Mouse (Mus musculus) cerebellum, postnatal 36 days (tissue): Measurements from ENCODE around the gene Slc35f3.
"Not testable (repeated sequence)": the region's sequence is repeated elsewhere in the genome, so short reads cannot be mapped to it uniquely, and the experiment has no call there.

Experiments used
- DNase-seq, 2 experiments: peaks; one replicate each; pipeline ENCODE4 v3.0.0; 2021 to 2022; ENCODE audit warnings: mixed read lengths in 2 of 2

The Slc35f3 gene

DNA sequence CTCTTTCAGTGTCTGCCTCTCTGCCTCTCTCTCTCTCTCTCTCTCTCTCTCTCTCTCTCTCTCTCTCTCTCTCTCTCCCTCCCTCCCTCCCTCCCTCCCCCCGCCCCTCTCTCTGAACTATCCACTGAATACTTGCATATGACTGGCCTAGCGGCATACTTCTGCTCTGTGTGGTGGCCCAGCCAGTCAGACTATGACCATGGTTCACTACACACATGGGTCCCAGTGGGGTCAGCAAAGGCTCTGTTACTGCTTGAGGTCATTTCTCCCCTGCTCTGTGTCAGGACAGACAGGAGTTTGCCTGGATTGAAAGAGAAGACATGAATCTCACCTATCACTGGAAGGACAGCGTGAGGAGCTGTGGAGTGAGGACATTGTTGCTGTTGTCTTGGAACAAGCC is 40.5 kb downstream of the Slc35f3 start:
- DNase-seq, result no peak

DNA sequence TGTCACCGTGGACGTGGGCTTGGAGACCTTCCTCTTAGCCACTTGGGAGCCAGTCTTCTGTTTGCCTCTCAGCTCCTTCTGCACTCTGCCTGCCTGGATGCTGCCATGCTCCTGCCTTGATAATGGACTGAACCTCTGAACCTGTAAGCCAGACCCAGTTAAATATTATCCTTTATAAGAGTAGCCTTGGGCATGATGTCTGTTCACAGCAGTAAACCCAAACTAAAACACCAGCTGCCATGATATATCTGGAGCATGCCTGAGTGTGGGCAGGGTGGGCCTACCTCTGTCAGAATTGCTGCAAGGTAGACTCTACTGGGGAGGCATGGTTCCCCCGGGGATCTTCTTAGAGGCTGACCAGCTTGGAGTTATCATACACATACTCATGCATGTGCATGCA is 41.0 kb downstream of the Slc35f3 start:
- DNase-seq, result no peak

DNA sequence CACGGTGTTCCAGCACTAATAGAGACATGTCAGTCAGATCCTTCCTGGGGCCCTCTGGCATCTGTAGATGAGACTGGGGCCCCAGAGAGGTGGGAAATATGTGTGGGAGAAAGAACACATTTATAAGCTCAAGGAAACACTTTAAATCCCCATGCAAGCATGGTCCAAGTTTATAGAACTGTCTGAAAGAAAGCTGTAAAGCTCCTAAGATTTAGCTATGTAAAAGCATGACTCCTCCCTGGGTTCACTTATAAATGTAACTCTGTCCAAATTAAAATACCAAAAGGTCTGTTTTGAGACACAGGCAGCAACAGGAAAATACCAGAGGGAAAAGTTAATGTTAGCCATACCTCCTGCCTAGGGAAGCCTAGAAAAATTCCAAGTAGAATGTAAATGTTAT is 42.8 kb downstream of the Slc35f3 start:
- DNase-seq, result no peak

DNA sequence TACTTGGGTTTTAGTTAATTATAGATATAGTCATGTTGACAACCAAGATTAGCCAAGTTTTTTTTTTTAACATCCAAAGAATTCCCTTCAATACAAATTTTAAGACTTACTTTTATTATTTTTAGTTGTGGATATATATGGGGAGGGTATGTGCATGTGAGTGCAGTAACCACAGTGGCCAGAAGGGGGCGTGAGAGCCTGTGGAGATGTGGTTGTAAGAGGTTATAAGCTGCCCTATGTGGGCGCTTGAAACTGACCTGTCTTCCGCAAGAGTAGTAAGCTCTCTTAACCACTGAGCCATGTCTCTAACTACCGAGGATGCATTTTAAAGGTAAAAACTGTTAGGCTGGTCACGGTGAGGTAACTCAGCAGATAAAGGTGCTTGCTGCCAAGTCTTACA is 45.1 kb downstream of the Slc35f3 start:
- no peak for DNase-seq

DNA sequence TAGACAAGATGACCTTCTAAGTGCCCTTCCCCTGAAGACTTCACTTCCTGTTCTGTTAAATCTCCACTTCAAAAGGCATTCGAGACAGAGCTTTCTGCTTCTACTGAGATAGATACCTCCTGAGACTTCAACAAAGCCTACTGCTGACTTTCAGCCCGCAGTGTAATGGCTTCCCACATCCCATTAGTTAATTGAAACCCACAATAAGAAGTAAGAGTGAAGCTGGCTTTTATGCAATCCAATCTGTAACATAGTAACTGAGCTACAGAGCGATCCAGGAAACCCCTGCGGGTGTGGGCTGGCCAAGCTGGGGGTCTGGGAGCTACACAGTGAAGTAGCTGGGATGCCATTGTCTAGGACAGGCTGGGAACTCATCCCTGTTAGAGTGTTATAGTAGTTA is 46.7 kb downstream of the Slc35f3 start:
- DNase-seq, result no peak

DNA sequence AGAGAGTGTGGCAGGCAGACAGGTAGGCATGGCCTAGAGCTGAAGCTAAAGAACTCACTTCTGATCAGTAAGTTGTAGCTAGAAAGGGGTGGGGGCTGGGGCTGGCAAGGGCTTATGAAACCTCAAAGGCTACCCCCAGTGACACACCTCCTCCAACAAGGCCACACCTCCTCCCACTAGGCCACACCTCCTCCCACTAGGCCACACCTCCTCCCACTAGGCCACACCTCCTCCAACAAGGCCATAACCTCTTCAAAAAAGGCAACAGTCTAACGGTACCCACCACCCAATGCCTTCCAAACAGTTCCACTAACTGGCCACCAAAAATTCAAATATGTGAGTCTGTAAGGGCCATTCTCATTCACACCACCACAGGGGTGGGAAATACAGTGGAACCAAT is 54.9 kb downstream of the Slc35f3 start:
- no peak for DNase-seq

DNA sequence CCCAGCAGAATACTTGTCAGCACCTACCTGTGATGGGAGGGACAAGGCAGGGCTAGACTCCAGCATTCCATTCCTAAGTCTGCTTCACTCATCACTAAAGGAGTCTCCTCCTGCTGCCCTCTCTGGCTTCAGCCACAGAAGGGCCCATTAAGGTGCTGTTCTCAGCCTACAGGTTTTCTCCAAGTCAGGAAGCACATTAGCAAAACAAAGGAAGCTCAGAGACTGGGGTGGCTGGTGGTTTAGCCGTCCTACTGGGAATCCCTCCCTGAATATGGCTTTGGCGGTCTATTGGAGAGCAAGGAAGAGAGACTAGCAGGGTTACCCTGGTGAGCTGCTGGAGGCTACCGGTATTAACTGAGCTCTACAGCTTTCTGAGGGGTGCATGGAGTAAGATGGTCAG is 59.6 kb downstream of the Slc35f3 start:
- DNase-seq, result no peak

DNA sequence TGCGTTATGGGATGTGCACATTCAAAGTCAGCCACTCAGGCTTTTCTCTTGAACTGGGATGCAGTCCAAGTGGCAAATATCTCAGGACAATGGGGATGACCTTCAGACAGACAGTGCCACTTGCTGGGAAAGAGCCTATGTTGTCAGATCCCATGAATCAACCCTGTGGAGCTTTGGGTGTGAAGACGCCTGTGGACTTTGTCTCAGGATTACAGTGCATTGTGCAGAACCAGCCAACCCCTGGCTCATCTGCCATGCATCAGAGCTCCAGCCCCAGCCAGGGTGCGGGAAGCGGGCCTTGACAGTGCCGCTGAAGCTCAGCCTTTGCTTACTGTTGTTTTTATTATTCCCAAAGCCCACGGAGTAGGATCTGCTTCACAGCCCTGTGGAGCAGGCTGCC is 60.9 kb downstream of the Slc35f3 start:
- no peak for DNase-seq

DNA sequence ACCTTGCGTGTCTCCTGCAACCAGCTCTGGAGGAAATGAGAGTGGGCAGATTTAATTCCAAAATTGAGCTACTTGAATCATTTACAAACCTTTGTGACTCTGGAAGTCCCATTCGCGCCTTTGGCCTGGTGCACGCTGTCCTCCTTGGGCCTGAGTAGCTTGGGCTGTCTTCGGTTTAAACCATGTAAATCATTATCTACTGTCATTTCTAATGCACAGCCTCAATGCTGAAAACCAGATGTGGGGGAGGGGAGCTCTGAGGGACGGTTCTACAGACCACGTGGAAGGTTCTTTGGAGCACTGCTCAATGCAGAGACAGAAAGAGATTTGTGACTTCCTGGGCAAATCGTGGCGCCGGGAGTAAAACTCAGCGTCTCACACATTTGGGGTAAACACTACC is 61.7 kb downstream of the Slc35f3 start:
- DNase-seq, result no peak

DNA sequence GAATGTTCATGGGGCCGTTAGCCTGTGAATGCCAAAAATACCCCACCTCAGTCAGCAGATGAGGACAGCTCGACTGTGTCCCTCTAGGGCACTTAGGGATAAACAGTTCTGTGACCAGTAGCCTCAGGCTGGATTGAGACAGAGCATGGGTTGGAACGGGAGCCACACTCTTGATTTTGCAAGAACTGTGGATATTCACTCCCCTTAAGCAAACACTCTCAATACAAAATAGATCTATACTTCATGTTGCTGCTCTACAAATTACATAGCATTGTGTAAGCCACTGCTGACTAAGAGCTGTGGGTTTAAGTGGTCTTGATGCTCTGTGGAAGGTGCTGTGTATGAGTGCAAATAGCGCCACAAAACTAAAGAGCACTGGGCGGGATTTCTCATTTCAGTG is 62.3 kb downstream of the Slc35f3 start:
- DNase-seq, result no peak

DNA sequence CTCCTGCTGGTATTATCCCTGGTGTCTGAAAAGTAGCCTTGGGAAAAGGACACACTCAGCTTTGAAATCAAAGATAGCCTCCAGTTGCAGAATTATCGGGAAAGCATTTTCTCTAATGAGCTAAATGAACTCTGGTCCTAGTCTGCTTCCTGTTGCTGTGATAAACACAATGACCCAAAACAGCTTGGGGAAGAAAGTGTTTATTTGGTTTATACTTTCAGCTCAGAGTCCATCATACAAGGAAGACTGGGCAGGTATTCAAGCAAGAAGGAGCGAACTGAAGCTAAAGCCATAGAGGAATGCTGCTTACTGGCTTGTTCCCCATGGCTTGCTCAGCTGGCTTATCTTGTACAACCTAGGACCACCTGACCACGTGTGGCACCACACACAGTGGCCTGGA is 67.9 kb downstream of the Slc35f3 start:
- DNase-seq, result no peak

DNA sequence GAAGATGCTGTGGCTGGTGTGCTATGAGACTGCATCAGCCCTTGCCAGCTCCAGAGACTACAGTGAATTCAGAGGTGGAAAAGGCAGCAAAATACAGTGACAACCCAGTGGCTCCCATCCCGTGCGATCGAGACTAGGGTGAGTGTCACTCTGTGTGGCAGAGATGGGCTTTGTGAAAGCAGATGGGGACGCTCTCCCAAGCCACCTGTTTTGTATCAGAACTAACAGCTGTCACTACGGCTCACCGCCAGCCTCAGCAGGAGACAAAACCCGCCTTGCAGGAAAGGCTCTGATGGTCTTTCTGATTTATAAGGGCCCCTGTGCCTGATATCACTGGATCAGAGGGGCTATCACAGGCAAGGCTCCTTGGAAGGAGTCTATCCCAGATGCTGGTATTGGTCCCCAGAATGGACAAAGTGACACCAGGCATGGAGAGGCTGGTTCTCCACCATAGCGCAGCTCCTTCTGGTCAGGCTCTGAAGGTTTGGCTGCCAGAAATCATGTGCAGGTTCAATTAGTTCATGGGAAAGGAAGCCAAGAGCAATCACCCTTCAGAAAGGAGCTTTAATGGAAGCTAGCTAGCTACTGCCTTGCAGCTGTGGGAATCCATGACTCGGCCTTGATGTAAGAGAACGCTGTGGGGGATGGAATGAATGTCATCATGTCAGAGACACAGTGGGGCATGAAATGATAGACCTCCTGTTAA is 70.1 kb downstream of the Slc35f3 start:
- DNase-seq, result peak; percentile 87 to 89

DNA sequence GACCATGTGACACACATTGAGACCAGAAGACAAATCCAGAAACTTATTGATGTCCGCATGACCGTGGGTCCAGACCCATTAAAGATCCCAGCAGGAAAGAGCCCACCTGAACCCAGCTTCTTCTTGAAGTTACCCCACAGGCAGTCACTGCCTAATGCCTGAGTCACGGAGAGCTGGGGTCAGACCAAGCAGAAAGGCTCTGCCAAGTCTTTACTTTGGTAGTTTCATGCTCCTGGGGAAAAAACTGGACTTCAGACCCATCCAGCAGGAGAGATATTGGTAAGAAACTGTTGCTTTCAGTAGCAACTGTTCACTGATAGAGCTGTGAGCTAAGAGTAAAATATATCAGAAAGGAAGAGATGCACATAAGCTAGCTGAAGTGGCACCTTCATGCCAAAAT is 73.5 kb downstream of the Slc35f3 start:
- no peak for DNase-seq

DNA sequence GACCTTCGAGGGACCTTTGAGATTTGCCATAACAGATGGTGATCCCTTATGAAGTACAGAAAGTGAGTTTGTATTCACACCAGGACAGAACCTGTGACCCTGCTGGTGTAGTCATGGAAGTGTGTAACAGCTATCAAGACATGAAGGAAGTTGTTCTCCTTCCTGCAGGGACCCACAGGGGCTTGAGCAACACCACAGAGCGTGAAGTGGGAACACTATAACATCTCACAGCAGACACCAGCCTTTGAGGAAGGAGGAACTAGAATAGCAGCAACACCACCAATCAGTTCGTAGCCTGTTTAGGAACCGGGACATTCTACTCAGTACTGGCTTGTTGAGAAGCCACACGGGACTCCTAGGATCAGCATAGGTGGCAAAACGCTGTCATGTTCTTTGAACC is 81.2 kb downstream of the Slc35f3 start:
- DNase-seq, result no peak

DNA sequence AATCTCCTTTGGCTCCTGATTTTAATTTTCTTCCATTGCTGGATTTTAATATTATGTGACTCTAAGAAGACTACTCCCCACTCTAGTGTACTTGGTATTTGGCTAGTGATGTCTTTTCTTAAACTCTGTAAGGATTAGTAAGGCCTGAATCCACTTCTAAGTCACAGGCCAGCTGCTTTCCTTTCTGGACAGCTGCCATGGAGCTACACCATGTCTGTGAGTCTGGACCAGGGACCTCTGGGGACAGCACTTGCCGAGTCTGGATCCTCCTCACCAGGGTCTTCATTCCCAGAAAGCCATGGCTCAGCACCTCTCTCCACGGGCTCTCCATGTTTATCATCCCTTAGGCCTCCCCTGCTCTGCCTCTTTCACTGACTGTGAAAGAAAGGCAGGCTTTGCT is 81.8 kb downstream of the Slc35f3 start:
- DNase-seq, result no peak

DNA sequence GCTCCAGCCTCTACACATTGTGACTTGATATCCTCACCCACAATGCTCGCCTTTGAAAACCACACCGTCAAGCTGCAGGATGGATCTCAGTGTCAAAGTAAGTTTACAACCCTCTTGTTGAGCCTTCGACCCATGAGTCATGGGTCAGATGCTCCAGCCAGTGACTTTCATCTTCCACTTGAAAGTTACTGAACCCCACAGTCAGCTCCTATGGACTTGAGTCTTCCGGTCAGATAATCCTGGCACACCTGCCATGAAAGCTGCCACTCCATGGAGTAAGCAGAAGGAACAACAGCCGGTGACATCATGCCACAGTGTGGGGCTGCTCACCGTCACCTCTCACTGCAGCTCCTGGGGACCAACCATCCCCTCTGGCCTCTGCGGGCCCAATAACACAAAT is 82.9 kb downstream of the Slc35f3 start:
- no peak for DNase-seq

DNA sequence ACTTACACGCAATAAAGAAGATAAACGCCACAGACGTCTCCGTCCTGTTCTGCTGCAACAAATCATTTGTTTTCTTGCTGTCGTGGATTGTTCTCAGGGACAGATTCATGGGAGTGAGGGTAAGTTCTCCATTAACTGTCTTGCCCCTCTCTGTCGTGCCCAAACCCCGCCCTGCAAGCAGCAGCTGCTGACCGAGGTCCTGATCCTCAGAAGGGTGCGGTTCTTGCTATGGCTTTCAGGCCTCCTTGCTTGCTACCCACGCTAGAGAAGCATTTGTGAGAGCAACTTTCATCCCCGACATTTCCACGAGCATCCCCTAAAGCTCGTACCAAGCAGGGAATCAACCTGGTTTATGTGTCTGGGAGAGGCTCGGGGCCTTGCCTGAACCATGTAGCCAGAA is 83.9 kb downstream of the Slc35f3 start:
- no peak for DNase-seq

DNA sequence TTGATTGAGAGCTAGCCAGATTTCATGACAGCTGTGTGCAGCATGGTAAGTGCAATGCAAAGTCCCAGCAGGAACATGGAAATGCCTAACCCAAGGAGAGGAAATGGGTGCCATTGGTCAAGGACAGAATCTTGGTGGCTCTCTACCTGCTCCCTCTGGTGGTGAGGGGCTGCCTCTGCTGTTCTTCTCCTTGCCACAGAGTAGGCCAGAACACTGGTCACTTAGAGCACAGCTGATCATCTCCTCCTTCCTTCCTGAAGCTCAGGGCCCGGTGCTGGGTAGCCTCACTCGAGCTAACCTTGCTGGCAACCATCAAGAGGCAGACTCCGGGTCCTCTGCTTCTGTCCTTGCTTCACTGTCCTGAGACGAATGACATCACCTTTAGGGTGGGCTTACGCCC is 84.4 kb downstream of the Slc35f3 start:
- peak; percentile 54 to 59 for DNase-seq

DNA sequence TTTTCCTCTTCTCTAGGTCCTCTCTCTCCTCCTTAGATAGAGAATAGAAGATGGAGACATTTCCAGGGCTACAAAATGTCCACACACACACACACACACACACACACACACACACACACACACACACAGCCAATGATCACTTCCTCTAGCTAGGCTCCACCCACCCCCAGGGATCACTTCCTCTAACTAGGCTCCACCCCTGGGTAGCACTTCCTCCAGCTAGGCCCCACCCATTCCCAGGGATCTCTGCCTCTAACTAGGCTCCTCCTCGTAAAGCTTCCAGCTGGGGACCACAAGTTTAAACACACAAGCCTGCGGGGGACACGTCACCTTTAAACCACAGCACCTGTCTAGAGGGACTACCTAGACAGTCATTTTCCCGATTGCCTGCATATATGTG is 89.2 kb downstream of the Slc35f3 start:
- DNase-seq, result no peak

DNA sequence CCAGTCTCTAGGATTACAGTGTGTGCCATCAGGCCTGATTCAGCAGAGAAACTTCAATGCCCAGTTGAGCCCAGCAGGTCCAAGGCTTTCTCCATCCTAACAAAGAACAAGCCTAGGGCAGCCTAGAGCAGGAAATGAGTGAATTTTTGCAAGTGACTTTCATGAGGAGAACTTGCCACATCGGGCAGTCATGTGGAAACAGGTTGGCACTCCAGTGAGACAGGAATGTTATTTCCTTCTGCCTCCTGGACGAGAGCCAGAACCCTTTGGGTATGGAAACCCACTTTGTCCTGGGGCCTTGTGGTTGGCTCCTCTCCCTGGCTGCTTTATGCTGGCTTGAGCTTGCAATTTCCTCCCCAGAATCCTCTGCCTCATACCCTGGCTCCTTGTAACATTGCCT is 93.2 kb downstream of the Slc35f3 start:
- peak; percentile 66 to 74 for DNase-seq

DNA sequence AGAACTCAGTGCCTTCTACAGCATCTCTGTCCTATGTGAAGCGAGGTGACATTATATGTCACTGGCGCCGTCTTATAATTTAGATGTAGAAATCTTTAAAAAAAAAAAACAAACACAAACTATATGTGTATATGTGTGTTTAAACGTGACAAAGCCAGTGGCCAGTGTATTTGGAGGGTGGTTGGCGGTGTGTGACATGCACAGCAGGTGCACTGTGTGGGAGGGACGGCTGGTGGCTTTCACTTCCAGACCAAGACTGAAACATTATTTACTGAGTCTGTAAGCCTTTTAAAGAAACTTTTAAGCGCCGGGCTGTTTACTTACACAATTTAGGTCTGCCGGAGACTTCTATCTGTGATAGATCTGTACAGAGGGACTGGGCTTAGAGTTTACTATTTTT is 97.0 kb downstream of the Slc35f3 start:
- DNase-seq, result no peak

DNA sequence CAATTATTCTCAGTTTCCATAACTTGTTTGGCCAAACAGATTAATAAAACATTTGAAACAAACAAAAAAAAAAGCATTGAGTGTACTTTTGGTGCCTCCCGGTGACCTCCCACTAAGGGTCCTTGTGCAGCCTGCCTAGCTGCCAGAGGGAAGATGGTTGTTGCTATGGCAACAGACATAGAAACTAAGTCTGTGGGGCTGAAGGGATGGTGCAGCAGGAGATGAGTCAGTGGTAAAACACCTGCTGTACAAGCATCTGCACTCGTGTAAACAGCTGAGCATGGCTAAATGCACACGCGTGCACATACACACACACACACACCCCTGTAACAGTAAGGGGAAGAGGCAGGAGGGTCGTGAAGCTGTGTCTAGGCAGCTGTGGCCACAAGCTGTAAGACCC is 97.6 kb downstream of the Slc35f3 start:
- no peak for DNase-seq

DNA sequence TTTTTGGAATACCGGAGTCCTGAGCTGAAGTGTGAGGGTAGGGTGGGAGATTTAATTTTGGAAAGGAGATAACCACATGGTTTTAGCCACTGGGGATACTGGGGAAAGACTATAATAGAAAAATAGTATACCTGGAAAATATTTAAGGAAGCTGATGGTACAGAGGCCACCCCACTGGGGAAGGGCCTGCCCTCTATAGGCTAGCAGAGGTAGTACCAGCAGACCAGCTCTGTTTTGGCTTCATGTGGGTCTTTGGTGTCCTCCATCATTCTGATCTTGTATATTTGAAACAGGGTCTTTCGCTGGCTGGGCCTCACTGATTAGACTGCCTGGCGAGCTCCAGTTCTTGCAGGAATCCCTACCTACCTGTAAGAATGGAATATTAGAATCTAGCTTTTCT is 100.0 kb downstream of the Slc35f3 start:
- DNase-seq, result peak; percentile 30 to 43

DNA sequence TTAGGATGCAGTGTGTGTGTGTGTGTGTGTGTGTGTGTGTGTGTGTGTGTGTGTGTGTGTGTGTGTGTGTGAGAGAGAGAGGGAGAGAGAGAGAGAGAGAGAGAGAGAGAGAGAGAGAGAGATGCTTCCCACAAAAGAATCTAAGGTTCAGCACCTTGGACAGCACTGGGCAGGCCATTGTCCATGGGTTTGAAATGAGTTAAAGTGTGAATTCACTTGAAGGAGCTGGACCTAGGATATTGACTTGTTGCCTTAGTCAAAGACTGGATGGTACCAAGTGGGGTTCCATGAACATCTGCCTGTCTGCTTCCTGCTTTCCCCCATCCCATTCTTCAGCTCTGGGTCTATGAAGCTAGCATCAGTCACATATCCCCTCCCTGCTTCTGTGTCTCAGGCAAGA is 106.2 kb downstream of the Slc35f3 start:
- DNase-seq, result not testable (repeated sequence)

DNA sequence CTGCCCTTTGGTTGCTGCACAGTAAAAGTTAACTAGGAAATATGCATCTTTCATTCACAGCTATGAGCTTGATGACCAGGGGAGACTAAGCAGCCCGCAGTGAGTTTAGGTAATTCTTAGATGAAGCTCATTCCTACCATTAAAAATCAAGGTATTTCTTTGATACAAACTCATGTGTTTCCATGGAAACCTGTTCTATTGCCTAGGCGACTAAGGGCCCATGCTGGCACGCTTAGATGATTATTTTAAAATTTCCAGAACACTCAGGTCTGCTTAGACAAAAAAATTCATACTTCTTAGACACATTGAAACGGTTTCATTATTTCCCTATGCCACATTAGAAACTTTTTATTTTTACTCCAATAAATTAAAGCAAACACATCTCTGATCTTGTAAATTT is 106.7 kb downstream of the Slc35f3 start:
- no peak for DNase-seq

DNA sequence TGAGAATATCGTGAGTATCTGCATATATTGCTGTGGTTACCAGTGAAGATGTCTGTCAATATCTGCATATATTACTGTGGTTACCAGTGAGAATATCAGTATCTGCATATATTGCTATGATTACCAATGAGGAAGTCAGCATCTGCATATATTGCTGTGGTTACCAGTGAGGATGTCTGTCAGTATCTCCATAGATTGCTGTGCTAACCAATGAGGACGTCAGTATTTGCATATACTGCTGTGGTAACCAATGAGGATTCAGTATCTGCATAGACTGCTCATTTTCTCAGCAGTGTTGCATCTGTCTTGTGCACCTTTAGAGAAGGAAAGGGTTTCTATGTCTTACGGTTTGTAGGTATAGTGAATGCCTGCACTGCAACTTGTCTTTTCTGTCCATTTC is 122.5 kb downstream of the Slc35f3 start:
- no peak for DNase-seq
